Mouse (Mus musculus): ENCODE measurements around the gene Zdhhc6.

Gene Zdhhc6

DNA sequence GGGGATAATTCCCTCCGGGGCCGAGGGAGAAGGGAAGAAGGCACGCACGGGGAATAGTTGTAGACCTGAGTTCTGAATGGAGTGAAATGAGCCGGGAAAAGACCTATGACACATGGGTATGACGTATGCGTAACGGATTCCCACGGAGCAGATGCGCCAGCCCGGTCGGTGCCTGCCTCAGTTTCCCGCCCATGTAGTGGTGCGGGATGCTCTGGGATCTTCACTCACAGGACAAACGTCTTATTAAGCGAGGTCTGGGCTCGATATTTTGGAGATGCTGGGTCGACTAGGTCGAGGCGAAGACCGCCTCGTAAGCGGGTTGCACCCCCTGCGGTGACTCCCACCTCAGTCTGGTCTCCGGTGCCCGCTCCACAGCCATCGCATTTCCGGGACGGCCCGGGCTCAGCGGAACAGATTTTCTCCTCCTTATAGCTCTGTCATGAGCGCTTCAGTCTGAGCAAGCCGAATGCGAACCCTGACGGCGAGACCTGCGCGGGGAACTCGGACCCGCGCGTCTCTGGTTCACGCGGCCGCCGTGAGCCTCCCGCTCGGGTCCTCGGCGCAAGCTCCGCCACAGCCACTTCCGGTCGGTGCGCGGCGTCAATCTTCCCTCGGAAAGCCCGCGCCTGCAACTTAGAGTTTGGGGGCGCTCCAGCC, at the start of gene Zdhhc6:
Gene Zdhhc6 (minus strand): TSS at position 581 of the 657 bp plus-strand sequence.
- DNase-seq, result peak; percentile 86

DNA sequence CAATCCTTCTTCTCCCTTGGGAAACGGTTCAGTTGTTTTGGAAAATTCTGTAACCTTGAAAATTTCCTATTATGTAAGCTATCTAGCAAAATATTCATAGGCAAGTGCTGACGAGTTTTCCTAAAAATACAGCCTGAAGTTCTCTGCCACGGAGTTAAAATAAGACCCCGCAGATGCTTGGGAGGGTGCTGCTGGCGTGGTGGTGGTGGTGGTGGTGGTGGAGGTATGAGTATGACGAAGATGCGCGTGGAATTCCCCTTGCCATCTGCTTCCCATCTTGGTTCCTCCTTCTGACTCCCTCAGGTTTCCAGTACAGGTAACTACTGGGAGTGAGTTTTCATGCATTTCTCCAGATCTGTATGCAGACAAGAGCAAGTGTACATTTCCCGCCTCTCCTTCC, 46.8 kb upstream of the Zdhhc6 start:
- DNase-seq, result peak; percentile 17

DNA sequence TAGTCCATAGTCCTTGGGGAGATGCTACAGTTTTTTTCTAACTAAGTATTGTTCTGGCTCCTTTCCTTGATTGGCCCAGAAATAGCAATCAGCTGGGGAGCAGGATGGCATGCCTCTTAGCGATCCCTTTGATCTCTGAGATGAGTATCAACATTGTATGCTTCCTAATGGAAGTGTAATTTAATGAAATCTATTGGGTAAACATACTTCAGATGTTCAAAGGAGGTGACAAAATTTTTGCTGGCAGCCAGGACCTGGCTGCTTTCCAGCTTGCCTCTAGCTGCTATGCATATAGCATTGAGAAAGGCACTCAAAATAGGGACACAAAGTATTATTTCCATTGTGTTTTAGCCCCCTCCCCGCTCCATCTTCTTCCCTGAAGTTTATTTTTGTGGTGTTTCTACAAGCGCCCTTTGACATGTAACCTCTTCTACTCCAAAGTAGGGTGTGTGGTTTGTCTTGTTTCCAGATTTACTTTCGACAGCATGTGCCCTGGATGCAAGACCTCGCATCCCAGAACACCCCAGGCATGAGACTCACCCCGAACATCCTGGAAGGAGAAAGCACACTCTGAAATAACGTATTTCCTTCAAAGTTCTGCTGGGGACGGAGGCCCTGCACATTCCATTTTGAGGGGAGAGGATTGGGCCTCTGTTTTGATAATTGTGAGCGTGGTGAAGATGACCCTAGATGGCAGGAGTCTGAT, 35.0 kb upstream of the Zdhhc6 start:
- DNase-seq, result no peak

DNA sequence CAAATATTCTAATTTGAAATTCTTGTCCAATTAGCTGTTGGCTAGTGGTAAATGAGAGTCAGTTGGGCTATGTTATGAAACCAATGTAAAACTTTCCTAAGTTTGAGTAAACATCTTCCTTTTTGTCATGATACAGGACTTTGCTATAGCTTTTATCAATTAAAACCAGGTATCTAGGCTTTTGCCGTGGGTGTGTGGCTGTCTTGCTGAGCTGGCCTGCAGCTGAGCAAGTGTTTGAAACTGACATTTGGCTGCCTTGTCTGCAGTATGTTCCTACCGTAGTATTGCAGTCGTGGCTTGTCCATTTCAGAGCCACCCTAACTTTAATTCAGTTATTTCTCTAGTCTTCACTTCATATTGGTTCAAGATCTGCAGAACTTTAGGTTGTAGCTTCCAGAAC, 32.4 kb upstream of the Zdhhc6 start:
- no peak for DNase-seq

DNA sequence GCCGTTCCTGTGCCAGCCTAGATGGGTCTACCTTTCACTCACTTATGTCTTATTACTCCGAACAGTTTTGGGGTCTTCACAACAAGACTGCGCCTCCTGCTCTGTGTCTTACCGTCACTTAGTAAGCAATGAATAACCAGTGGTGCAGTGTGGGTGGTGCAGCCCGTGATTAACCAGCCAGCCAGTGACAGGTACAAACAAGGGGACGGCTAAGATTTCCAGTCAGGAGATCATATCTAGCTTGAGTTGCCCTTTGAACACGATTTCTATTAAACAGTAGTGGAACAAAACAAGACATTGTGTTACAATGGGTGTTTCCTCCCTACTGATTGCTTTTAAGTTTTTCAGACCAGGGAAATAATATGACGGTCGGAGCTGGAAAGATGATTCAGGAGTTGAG, 27.4 kb upstream of the Zdhhc6 start:
- no peak for DNase-seq

DNA sequence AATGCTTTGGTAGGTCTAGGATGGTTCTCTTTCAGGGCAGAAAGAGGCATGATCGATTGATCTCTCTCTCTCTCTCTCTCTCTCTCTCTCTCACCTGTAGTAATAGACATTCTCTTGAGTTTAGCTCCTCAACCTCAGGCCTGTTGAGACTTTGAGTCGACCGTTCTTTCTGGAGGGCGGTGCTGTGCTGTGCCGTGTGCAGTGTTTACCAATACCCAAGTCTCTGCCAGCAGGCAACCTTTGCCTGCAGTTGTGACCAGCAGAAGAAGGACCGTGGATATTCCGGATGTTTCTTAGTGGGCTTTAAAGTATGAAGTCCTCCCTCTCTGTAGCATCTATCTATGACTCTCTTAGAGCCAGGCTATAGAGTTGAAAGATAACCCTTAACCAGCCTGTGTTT, 26.6 kb upstream of the Zdhhc6 start:
- DNase-seq, result no peak

DNA sequence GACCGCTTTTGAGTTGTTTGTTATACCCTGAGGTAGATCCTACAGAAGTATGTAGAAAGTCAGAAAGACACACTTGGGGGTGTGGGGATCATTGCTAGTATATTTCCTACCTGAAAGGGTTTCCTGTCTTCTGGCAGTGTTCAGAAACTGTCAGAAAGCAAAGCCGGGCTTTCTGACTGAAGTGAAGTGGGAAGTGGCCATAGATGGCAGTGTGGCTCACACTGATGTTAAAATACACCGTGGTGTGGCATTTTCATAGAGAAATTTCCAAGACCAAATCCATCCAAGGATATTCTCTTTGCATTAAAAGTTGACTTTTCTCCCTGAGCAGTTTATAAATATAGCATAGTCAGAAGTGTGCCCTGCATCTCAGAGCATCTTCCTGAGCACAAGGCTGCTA, 25.5 kb upstream of the Zdhhc6 start:
- DNase-seq, result no peak

DNA sequence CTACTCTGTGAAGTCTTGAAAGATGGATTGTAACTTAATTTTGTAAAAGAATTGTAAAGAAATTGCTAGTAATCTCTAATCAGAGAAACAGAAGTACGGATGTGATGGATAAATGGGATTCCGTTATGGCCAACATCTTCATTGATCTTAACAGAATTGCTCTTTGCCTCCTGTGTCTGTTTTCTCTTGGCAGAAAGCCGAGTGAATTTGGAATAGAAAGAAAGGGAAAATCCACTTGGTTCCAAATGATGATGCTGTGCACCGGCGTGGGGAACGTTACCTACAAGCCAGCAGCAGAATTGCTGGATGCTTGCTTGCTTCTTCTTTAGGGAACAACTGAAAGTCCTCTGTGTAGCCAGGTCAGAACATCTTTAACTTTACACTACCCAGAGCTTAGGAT, 24.7 kb upstream of the Zdhhc6 start:
- DNase-seq, result no peak

DNA sequence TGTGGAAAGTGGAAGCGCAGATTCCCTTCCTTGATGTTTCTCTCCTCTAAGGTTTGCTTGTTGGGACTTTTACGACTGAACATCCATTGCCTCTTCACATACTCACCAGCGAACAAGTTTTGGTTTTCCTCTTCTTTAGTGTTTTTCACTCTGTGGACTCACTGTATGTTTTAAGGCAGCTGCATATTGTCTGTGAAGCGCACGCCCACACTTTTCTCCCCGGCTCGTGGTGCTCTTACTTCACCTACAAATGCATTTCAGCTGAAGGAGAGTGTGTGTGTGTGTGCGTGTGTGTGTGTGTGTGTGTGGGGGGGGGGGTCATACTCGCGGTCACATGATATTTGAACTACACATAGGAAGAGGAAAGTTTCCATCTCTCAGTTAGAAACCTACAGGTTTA, 21.8 kb upstream of the Zdhhc6 start:
- no peak for DNase-seq

DNA sequence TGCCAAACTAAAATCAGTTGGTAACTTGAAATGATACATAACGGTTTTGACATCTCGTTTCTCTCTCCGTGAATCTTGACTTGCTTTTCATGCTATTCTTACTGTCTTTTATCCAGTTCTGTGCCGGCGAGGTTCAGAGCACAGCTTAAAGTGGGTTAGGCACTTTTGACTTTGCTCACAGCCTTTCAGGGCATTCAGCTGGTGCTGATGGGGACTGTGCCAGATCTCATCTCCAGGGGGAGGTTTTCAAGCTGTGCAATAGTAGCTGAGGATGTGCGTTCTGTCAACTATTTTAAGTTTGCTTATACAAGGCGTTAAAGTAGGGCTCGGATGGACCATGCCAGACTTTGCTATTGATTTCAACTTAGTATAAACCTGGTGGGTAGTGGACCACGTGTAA, 21.2 kb upstream of the Zdhhc6 start:
- DNase-seq, result no peak

DNA sequence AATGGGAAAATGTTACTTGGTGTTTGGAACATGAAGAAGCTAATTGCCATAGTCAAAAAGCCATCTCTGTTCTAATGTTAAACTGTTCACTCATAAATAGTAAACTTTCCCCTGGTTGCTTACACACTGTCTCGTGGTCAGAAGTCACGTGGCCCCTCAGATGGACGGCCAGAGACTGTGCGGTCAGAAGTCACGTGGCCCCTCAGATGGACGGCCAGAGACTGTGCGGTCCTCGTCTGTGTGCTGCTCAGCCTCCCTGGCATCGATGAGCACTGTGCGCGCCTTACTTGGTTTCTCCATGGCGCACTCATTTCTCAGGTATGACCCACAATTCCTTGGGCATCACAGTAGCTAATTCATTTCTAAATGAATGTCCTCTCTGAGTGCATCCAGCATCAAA, 20.6 kb upstream of the Zdhhc6 start:
- DNase-seq, result no peak

DNA sequence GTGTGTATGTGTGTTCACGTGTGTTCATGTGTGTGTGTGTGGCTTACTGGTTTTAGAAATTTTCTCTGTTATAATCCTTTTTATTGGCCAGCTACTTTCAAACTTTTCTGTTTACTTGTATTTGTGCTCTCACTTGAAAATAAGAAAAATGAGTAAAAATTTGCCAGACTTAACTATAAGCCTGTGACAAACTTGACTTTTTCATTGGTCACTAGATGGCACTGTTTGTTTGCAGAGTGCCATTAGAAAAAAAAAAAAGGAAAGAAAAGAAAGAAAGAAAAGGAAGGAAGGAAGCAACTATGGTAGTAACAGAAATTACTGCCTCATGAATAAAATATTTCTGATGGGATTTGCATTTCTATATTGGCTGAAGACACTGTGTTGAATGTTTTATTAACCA, 20.0 kb upstream of the Zdhhc6 start:
- DNase-seq, result no peak

DNA sequence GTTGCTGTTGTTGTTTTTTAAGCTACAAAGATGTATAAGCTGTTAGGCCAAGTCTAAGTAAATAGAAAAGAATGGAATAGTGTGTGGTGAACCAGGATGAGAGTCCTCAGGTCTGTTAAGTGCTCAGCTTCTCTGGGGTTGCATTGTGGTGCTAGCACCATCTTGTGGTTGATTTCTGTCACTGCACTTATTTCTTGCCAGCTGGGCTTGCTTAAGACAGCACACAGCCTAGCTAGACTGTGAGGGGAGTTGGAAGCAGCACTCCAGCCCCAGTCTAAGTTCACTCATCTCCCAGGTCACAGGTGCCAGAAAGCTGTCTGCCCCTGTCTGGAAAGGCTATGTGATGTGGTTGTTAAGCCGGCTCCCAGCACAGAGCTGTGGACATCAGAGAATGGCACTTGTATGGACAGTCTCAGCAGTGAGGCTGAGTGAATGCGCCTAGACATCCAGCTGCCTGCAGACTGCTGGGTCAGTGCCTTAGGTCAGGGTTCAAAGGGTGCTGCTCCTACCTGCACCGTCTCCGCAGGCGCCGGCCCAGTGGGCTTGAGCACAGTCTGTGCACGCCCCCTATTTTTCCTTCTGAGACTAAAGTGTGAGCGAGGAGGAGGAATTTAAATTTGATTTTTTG, 16.9 kb upstream of the Zdhhc6 start:
- no peak for DNase-seq

DNA sequence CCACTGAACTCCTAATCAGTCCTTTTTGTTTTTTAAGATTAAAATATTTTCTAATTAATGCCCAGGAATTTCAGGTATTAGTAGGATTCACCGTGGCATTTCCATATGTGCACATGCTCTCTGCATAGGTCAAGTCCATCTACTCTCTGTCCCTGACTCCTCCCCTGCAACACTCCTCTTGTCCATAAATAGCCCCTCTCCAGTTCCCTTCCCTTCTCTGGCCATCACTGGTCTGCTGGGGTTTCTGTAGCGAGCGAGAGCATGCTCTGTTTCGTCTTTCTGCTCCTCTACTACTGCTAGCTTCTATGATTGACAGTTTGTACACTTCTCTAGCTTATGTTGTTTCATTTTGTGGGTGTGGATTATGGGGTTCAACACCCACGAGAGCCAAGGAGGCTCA, 15.9 kb upstream of the Zdhhc6 start:
- DNase-seq, result no peak

DNA sequence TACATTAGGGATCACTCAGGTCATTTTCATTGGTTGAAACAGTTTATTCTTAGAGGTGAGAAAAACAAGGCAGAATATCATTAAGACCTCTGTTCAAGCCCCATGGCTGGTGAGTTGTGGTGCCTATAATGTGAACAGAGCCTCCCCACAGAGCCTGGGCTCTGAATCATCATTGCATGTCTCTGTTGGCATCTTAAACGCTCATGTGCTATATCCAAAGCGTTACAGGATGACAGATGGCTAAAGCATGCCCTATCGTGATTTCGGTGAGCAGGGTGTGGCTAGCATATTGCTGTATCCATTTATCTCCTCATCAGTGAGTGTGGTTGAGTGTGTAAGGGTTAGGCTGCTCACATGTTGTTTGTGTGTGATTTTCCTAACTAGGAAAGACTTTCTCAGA, 11.7 kb upstream of the Zdhhc6 start:
- DNase-seq, result no peak

DNA sequence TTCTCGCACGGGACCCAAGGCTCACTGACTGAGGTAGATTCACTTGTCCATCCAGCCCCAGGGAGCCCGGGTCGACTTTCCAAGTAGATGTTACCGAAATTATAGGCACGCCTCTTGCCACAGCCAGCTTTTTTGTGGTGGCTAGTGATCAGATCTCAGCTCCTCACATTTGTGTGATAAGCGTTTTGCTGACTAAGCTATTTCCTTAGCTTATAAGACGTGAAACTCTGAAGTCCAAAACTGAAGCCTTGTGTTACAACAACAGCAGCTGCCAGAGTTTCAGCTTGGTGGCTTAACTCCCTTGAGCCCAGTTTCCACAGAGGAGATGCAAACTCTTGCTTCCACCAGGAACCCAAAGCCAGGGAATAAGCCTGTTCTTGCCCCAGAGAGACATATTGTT, 6.8 kb upstream of the Zdhhc6 start:
- DNase-seq, result no peak

DNA sequence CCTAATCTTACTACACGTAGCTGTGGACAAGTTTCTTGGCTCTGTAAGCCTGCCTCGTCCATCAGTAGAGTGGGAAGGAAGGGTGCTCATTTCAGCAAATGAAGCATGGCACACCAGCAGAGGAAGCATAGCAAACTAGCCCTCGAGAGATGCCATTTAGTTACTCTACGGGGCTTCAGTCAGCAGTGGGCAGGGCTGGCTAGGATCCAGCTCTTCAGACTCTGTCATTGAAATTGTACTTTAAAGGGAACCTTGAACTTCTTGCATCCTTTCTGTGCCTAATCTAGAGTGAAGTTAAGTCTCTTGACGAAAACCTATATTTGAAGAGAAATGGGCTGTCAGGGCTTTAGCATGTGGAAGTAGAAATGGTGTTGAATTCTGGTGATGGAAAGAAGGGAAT, 3.7 kb upstream of the Zdhhc6 start:
- DNase-seq, result no peak

DNA sequence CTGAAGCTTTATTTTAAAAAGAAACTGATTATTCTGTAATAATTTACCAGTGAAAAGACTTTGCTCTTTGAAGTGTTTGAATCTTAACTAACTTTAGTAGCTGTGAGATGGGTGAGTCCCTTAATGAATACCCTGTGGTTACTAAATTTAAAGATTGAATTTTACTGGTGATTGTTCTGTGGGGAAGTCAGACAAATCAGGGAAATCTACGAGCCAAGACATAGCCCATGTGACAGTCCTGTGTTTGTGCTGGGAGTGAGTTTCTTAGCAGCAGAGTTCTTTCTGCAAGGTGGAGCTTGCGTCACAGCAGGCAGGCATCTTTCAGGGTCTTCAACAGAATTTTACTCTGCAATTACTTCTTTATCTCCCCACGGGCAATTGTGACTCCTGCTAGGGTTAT, 3.2 kb upstream of the Zdhhc6 start:
- no peak for DNase-seq

DNA sequence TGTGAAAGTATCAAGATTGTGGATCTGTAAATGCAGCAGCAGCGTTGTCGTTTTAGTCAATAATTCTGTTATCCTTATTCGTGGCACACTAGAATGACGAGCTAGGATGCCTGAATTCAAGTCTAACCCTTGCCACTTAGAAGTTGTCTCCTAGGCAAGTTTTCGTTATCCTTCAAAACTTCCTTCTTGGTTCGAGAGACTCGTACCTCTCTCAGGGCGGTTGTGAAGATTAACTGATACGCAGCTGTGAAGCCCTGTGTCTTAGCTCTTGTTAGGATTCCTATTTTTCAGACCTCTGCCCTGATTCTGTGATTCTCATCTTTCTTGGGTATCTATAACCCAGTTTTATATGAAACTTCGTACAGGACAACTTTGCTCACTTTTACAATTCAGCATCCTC, 1.1 kb upstream of the Zdhhc6 start:
- DNase-seq, result no peak

DNA sequence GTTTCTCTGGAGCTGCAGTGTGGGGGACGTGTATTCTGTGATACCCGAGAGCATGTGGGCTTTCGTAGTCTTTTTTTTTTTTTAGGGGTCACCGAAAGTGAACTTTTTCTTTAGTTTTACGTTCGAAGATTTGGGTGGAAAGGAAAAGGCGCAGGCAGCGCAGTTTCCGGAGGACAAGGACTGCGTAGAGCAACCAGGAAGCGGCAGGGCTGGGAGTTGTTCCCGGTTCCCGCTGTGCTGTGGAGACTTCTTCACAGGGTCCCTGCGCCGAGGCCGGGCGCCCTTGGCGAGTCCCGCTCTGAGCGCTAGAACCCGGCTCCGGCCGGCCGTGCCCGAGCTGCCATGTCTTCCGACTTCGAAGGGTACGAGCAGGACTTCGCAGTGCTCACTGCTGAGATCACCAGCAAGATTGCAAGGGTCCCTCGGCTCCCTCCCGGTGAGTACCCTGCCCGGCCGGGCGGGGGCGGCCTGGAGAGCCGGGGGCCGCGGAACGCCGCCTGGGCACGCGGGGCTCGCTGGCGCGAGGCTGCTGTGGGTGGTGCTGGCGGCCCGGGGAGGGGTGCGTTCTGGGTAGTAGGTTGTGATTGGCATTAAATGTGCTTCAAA, 380 bp upstream of the Zdhhc6 start, which contains the start of gene Vti1a:
Gene Vti1a (plus strand): TSS at position 187 of the 606 bp plus-strand sequence.
- peak; percentile 91 for DNase-seq

DNA sequence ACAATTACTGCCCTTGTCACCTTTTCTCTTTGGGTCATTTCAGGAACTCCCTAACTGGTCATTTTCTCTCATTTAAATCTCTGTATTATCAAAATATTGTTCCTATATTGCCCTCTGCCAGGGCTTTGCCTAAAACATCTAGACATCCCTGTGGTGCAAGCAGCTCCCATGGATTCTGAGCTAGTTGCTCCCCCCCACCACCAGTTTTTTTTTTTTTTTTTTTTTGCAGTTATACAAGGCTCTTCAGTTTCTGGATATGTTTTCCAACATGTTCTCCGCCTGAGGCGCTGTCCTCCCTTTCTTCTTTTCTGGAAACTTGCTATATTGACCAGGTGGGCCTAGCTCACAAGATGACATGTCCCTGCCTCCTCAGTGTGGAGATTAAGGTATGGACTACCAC, 2.2 kb downstream of the Zdhhc6 start:
- DNase-seq, result no peak

DNA sequence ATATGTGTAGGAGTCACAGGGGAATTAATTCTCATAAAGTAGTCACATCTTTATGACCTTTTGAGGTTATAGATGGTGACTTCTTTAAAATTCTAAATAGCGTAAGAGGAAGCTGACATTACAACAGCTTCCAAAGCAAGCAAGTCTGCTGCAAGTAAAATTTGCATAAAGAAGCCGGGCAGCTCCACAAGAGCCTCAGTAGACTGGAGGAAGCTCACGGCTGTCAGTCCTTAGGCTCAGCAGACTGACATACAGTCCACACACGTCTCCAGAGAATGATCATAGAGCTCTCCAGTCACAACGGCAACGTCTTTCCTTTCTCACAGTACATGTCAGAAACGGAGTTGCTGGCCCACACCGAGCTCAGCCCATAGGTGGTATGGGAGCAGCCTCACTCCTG, 4.0 kb downstream of the Zdhhc6 start:
- DNase-seq, result no peak

DNA sequence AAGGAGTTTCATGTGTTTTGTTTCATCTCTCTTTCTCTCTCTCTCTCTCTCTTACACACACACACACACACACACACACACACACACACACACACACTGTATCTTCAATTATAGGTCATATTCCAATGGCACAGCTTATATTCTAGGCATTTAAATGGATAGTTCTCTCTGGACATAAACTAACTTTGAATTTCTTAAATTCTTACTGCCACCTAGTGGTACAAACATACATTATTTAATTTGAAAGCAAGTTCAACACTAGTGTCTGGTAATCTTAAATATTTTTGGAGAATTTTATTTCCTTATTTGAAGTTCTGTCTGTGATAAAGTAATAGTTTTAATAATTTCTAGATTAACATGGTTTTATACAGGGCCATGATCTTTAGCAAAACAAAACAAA, 10.8 kb downstream of the Zdhhc6 start:
- no peak for DNase-seq

DNA sequence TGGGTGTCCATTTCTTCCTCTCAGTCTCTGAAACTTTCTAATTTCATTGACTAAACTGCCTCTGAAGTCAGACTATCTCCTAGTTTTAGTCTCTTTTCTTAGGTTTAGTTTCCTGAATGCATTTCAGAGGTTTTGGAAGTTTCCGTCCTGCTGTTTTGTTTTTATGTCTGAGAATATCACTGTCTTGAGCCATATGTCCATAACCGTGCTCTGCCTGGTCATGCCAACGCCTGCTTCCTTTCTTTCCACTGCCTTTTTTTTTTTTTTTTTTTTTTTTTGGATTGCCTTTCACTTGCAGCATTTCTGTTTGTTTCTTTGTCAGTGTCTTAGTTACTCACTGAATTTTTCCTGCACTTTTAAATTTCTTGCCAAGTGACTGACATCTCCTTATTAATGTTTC, 15.3 kb downstream of the Zdhhc6 start:
- no peak for DNase-seq

Measured in right cerebral cortex, postnatal 14 days (tissue).